Mouse (Mus musculus): ENCODE measurements at regions not wholly inside any gene's neighbourhood (a gene's known extent, or its start where the extent isn't known, plus 50 kb on each side); places are given as distances from the start of the nearest gene placed in this dataset.
A peak's percentile ranks its signal among the peaks of the same experiment; 100 is the strongest.

GRCm38 (mm10) chr13:42589136-42589535, 91.3 kb upstream of the Phactr1 start:
- no peak for DNase-seq (ENCODE audit: low spot score in 2 of 2)

GRCm38 (mm10) chr13:42589607-42590006, 90.8 kb upstream of the Phactr1 start:
- DNase-seq (ENCODE audit: low spot score in 2 of 2): no peak

GRCm38 (mm10) chr13:42590415-42590814, 90.0 kb upstream of the Phactr1 start:
- no peak for DNase-seq (ENCODE audit: low spot score in 2 of 2)

GRCm38 (mm10) chr13:42592945-42593344, 87.5 kb upstream of the Phactr1 start:
- no peak for DNase-seq (ENCODE audit: low spot score in 2 of 2)

GRCm38 (mm10) chr13:42593488-42594170, 86.8 kb upstream of the Phactr1 start:
- no peak for DNase-seq (ENCODE audit: low spot score in 2 of 2)

- DNase-seq (ENCODE audit: low spot score in 2 of 2): no peak
Measured at GRCm38 (mm10) chr13:42595180-42595579, 85.2 kb upstream of the Phactr1 start.

GRCm38 (mm10) chr13:42597781-42598180, 82.6 kb upstream of the Phactr1 start:
- no peak for DNase-seq (ENCODE audit: low spot score in 2 of 2)

GRCm38 (mm10) chr13:42603308-42603707, 77.1 kb upstream of the Phactr1 start:
- no peak for DNase-seq (ENCODE audit: low spot score in 2 of 2)

GRCm38 (mm10) chr13:42607735-42608134, 72.7 kb upstream of the Phactr1 start:
- no peak for DNase-seq (ENCODE audit: low spot score in 2 of 2)

GRCm38 (mm10) chr13:42608963-42609362, 71.5 kb upstream of the Phactr1 start:
- DNase-seq (ENCODE audit: low spot score in 2 of 2): no peak

GRCm38 (mm10) chr13:42613326-42613725, 67.1 kb upstream of the Phactr1 start:
- DNase-seq (ENCODE audit: low spot score in 2 of 2): no peak

GRCm38 (mm10) chr13:42615826-42616225, 64.6 kb upstream of the Phactr1 start:
- DNase-seq (ENCODE audit: low spot score in 2 of 2): no peak

- DNase-seq (ENCODE audit: low spot score in 2 of 2): no peak
Measured at GRCm38 (mm10) chr13:42617225-42617624, 63.2 kb upstream of the Phactr1 start.

GRCm38 (mm10) chr13:42617844-42618243, 62.6 kb upstream of the Phactr1 start:
- DNase-seq (ENCODE audit: low spot score in 2 of 2): no peak

- no peak for DNase-seq (ENCODE audit: low spot score in 2 of 2)
Measured at GRCm38 (mm10) chr13:42619555-42620280, 60.7 kb upstream of the Phactr1 start.

GRCm38 (mm10) chr13:42623491-42623890, 56.9 kb upstream of the Phactr1 start:
- peak in 1 of 2 experiments; percentile 8 for DNase-seq (ENCODE audit: low spot score in 2 of 2)

Data from adrenal gland, adult 18-20 months (tissue).